Mouse (Mus musculus): ENCODE results near the gene Ppa2. TPM values are rescaled to one million over a fixed set of nuclear protein-coding genes. Genes with fewer than 3 reads are reported as not detected.

Ppa2 gene
- total RNA-seq, 1 experiment = 44.1 TPM

DNA sequence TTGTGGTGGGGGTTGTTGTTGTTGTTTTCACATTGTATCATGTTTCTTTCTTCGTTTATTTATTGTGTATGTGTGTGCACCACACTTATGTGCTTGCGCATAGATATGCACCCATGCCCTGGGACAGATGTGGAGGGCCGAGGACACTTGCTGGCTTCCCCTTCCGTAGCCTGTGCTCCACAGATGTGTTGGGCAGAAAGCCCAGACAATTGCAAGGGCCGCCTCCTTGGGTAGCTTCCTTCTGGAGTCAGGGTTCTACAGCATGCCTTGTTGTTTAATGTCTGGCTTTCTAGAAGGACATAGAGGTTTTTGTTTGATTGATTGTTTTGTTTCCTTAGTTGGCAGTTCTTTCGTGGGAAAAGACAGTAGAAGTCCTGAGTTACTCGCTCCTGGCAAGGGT is 37.6 kb downstream of the Ppa2 start:
- Histone ChIP-seq H3K27ac (ENCODE audit: insufficient read depth, low read depth, low read length, poor library complexity, severe bottlenecking) (no peak overlapping the region), H3K9me3 (ENCODE audit: control insufficient read depth, insufficient read depth, low read depth, low read length) (no peaks in the 10 kb centered on the region), H3K4me3 (ENCODE audit: insufficient read depth in 1 of 2, low read depth in 1 of 2, low read length in 2 of 2, poor library complexity in 1 of 2, severe bottlenecking in 1 of 2) (no peak overlapping the region), H3K9ac (ENCODE audit: insufficient read depth, low read depth, low read length, poor library complexity, severe bottlenecking) (no peak overlapping the region), H3K4me1 (ENCODE audit: control insufficient read depth in 2 of 2, insufficient read depth in 2 of 2, low read length in 2 of 2, poor library complexity in 1 of 2) (no peaks in the 10 kb centered on the region), H3K36me3 (ENCODE audit: control insufficient read depth, insufficient read depth, low read length, poor library complexity, severe bottlenecking) (peaks cover 23% of the 10 kb centered on the region)
- DNase-seq (ENCODE audit: low read depth, low spot score) = no peak
- in situ Hi-C loops (cut with MboI; ENCODE audit: low sequenced_read_pairs in 2 of 2, unreplicated experiment in 2 of 2) = no loop called here
- no peak for TF ChIP-seq CHD2 (IDR thresholded peaks at IDR 0.05; ENCODE audit: low read depth, low read length)
- no peak for TF ChIP-seq ZNF384 (IDR thresholded peaks at IDR 0.05; ENCODE audit: low read depth, low read length)
- no peak for TF ChIP-seq MAFK (IDR thresholded peaks at IDR 0.05; ENCODE audit: insufficient read depth, low read depth, low read length)
- no peak for TF ChIP-seq HCFC1 (IDR thresholded peaks at IDR 0.05; ENCODE audit: borderline replicate concordance, insufficient read depth, low read length)
- TF ChIP-seq ZC3H11A (IDR thresholded peaks at IDR 0.05; ENCODE audit: borderline replicate concordance, low read depth, low read length) = no peak

DNA sequence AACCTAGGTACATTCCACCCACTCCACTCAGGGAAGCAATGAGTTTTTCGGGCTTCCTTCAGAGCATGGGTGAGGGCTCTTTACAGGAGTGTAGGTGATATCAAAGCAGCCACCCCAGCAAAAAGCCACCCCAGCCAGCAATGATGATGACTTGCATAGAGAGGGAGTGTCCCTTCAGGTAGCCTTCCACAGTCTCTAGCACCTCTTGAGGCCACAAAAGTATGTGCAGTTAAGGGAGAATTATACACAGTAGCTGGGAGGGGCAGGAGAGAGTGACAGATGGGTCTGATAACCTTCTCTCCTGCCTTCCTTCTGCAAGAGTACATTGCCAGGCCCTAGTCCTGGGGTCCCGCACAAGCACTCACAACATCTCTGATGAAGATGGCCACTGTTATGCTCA is 38.9 kb downstream of the Ppa2 start:
- Histone ChIP-seq H3K36me3 (ENCODE audit: control insufficient read depth, insufficient read depth, low read length, poor library complexity, severe bottlenecking) (peaks cover 23% of the 10 kb centered on the region), H3K4me1 (ENCODE audit: control insufficient read depth in 2 of 2, insufficient read depth in 2 of 2, low read length in 2 of 2, poor library complexity in 1 of 2) (no peaks in the 10 kb centered on the region), H3K9me3 (ENCODE audit: control insufficient read depth, insufficient read depth, low read depth, low read length) (no peaks in the 10 kb centered on the region), H3K9ac (ENCODE audit: insufficient read depth, low read depth, low read length, poor library complexity, severe bottlenecking) (no peak overlapping the region), H3K27ac (ENCODE audit: insufficient read depth, low read depth, low read length, poor library complexity, severe bottlenecking) (no peak overlapping the region), H3K4me3 (ENCODE audit: insufficient read depth in 1 of 2, low read depth in 1 of 2, low read length in 2 of 2, poor library complexity in 1 of 2, severe bottlenecking in 1 of 2) (no peak overlapping the region)
- in situ Hi-C loops (cut with MboI; ENCODE audit: low sequenced_read_pairs in 2 of 2, unreplicated experiment in 2 of 2) = no loop called here
- no peak for DNase-seq (ENCODE audit: low read depth, low spot score)
- TF ChIP-seq HCFC1 (IDR thresholded peaks at IDR 0.05; ENCODE audit: borderline replicate concordance, insufficient read depth, low read length) (no peak), MAFK (IDR thresholded peaks at IDR 0.05; ENCODE audit: insufficient read depth, low read depth, low read length) (no peak), ZC3H11A (IDR thresholded peaks at IDR 0.05; ENCODE audit: borderline replicate concordance, low read depth, low read length) (no peak), CHD2 (IDR thresholded peaks at IDR 0.05; ENCODE audit: low read depth, low read length) (no peak), ZNF384 (IDR thresholded peaks at IDR 0.05; ENCODE audit: low read depth, low read length) (no peak)

DNA sequence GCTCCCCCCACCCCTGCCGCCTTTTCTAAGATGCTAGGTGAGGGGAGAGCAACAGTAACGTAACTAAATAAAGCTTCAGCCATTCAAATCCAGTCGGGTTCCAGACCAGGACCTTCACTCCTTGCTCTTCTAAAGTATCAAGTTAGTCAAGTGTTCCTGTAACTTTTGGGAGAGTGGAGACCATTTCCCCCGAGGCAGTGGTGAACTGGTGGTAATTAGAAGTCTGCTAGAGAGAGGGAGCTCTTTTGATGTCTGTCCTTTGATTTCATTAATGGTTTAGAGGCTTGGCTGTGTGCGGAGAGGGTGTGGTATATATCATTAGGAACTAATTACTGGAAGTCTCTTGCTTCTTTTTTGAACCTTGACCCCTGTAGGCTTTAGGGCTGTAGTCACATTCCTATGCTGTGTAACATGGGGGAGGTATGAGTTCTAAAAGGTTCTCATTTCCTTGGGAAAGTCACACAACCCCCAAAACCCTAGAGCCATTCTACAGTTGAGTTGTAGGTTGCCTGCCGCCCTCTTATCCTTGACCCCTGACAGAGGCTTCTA is 47.6 kb downstream of the Ppa2 start:
- TF ChIP-seq HCFC1 (IDR thresholded peaks at IDR 0.05; ENCODE audit: borderline replicate concordance, insufficient read depth, low read length) (no peak), ZC3H11A (IDR thresholded peaks at IDR 0.05; ENCODE audit: borderline replicate concordance, low read depth, low read length) (no peak), ZNF384 (IDR thresholded peaks at IDR 0.05; ENCODE audit: low read depth, low read length) (no peak), CHD2 (IDR thresholded peaks at IDR 0.05; ENCODE audit: low read depth, low read length) (no peak), MAFK (IDR thresholded peaks at IDR 0.05; ENCODE audit: insufficient read depth, low read depth, low read length) (no peak)
- Histone ChIP-seq H3K9ac (ENCODE audit: insufficient read depth, low read depth, low read length, poor library complexity, severe bottlenecking) (no peak overlapping the region), H3K4me1 (ENCODE audit: control insufficient read depth in 2 of 2, insufficient read depth in 2 of 2, low read length in 2 of 2, poor library complexity in 1 of 2) (peaks cover 2% of the 10 kb centered on the region in 2 experiments; a peak in 2 of 4 replicates), H3K4me3 (ENCODE audit: insufficient read depth in 1 of 2, low read depth in 1 of 2, low read length in 2 of 2, poor library complexity in 1 of 2, severe bottlenecking in 1 of 2) (no peak overlapping the region), H3K27ac (ENCODE audit: insufficient read depth, low read depth, low read length, poor library complexity, severe bottlenecking) (no peak overlapping the region; the same call in 1 of the 2 replicates), H3K9me3 (ENCODE audit: control insufficient read depth, insufficient read depth, low read depth, low read length) (no peaks in the 10 kb centered on the region), H3K36me3 (ENCODE audit: control insufficient read depth, insufficient read depth, low read length, poor library complexity, severe bottlenecking) (peaks cover 2% of the 10 kb centered on the region)
- in situ Hi-C loops (cut with MboI; ENCODE audit: low sequenced_read_pairs in 2 of 2, unreplicated experiment in 2 of 2) = no loop called here
- peak; percentile 63 for DNase-seq (ENCODE audit: low read depth, low spot score)

DNA sequence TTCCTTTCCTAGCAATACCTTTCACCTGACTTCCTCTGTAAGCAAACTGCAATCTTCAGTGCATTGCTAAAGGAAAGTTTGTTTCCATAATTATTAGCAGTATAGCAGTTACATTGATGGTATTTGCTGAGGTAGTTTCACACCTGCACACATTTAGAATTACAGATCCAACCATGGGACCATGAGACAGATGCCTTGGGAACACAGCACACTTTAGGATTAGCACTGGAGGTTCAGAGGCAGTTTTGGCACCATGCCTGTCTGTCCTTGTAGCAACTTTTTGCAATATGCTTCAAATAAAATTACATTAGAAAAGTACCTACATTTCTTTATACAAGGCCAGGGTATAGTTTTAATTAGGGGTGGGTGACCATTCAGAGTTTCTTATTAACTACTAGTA is 48.1 kb downstream of the Ppa2 start:
- Histone ChIP-seq H3K27ac (ENCODE audit: insufficient read depth, low read depth, low read length, poor library complexity, severe bottlenecking) (no peak overlapping the region; the same call in 1 of the 2 replicates), H3K4me1 (ENCODE audit: control insufficient read depth in 2 of 2, insufficient read depth in 2 of 2, low read length in 2 of 2, poor library complexity in 1 of 2) (peaks cover 2% of the 10 kb centered on the region in 2 experiments; a peak in 2 of 4 replicates), H3K9me3 (ENCODE audit: control insufficient read depth, insufficient read depth, low read depth, low read length) (no peaks in the 10 kb centered on the region), H3K4me3 (ENCODE audit: insufficient read depth in 1 of 2, low read depth in 1 of 2, low read length in 2 of 2, poor library complexity in 1 of 2, severe bottlenecking in 1 of 2) (no peak overlapping the region), H3K36me3 (ENCODE audit: control insufficient read depth, insufficient read depth, low read length, poor library complexity, severe bottlenecking) (peaks cover 2% of the 10 kb centered on the region), H3K9ac (ENCODE audit: insufficient read depth, low read depth, low read length, poor library complexity, severe bottlenecking) (no peak overlapping the region)
- no peak for DNase-seq (ENCODE audit: low read depth, low spot score)
- no peak for TF ChIP-seq CHD2 (IDR thresholded peaks at IDR 0.05; ENCODE audit: low read depth, low read length)
- no peak for TF ChIP-seq HCFC1 (IDR thresholded peaks at IDR 0.05; ENCODE audit: borderline replicate concordance, insufficient read depth, low read length)
- no peak for TF ChIP-seq ZNF384 (IDR thresholded peaks at IDR 0.05; ENCODE audit: low read depth, low read length)
- TF ChIP-seq ZC3H11A (IDR thresholded peaks at IDR 0.05; ENCODE audit: borderline replicate concordance, low read depth, low read length) = no peak
- TF ChIP-seq MAFK (IDR thresholded peaks at IDR 0.05; ENCODE audit: insufficient read depth, low read depth, low read length) = no peak
- in situ Hi-C loops (cut with MboI; ENCODE audit: low sequenced_read_pairs in 2 of 2, unreplicated experiment in 2 of 2) = no loop called here

All from ES-E14 (cell line).